ENCODE assay signal across 9 mouse cellular contexts in the genomic region with DNA sequence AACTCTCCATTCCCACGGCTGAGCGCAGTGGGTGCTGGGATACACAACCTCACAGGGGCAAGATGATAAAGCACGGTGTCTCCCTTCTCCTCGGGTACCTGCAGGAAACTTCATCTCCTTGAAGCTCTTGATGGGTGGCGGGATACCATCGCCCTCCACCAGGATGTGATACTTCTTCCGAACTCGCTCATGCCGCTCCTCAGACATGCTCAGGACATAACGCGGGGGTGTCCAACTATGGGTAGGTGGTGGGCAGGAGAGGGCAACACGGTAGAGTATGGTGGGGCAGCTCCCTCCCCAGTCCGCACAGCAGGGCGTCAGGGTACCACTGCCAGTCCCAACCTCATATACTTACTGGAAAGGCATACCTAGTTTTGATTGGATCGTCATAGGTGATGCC. TPM values are rescaled to one million over a fixed set of nuclear protein-coding genes. Genes with fewer than 3 reads are reported as not detected.
DNase-seq lines count a peak whose midpoint lies in the region; ATAC-seq and TF ChIP-seq lines count a peak whose summit lies in the region.
"Had no signal": no experiment of that assay in that cellular context is flagged by ENCODE, and none has a peak within 500 bp of the region (broad histone marks: within the 10 kb centered on the region; RNA-seq: fewer than 3 reads in every experiment).

No protein-coding gene starts in this region.

- ATAC-seq in megakaryocyte, adult 5-6 weeks (ENCODE audit: poor library complexity, severe bottlenecking): no peak
- ATAC-seq in liver, embryonic 12.5 days: no peak
- ATAC-seq in stomach, postnatal 0 days (ENCODE audit: low FRiP score, low TSS enrichment): no peak
- ATAC-seq in granulocyte monocyte progenitor cell, adult 5-6 weeks (replicated peaks; ENCODE audit: poor library complexity, severe bottlenecking): no peak

- peak overlapping the region; percentile 98 for H3K4me3 ChIP-seq in megakaryocyte, embryonic 14.5 days (replicated peaks)
- H3K4me3 ChIP-seq in liver, embryonic 12.5 days: peak overlapping the region; percentile 86; the same call in 1 of the 2 replicates
- peak overlapping the region; percentile 83; the same call in 1 of the 2 replicates for H3K4me3 ChIP-seq in stomach, postnatal 0 days (ENCODE audit: low read depth, low read length)

- peaks cover 52% of the 10 kb centered on the region for H3K4me1 ChIP-seq in megakaryocyte, embryonic 14.5 days
- peaks cover 26% of the 10 kb centered on the region for H3K4me1 ChIP-seq in liver, embryonic 12.5 days
- H3K4me1 ChIP-seq in stomach, postnatal 0 days (replicated peaks; ENCODE audit: control insufficient read depth, insufficient read depth): peaks cover 4% of the 10 kb centered on the region; the same call in 1 of the 2 replicates

- H3K9me3 ChIP-seq in megakaryocyte, embryonic 14.5 days: no peaks in the 10 kb centered on the region
- no peaks in the 10 kb centered on the region for H3K9me3 ChIP-seq in liver, embryonic 12.5 days (replicated peaks)
- H3K9me3 ChIP-seq in stomach, postnatal 0 days (ENCODE audit: control insufficient read depth, low read length): no peaks in the 10 kb centered on the region

- 81% methylated on average over 15 of the region's 15 CpGs for WGBS in liver, embryonic 12.5 days (ENCODE audit: insufficient replicate concordance)
- WGBS in stomach, postnatal 0 days: 91% methylated on average over 15 of the region's 15 CpGs

- no peak overlapping the region for H3K27ac ChIP-seq in liver, embryonic 12.5 days
- H3K27ac ChIP-seq in stomach, postnatal 0 days (replicated peaks): no peak overlapping the region

- no peak for TF ChIP-seq EP300 in stomach, postnatal 0 days (optimal IDR thresholded peaks at IDR 0.05)

- H3K4me2 ChIP-seq in liver, embryonic 12.5 days: peak overlapping the region; percentile 95
- H3K4me2 ChIP-seq in stomach, postnatal 0 days (replicated peaks; ENCODE audit: low read depth): peak overlapping the region; percentile 95

- H3K27me3 ChIP-seq in megakaryocyte, embryonic 14.5 days (replicated peaks): no peaks in the 10 kb centered on the region
- H3K27me3 ChIP-seq in liver, embryonic 12.5 days (replicated peaks): no peaks in the 10 kb centered on the region
- no peaks in the 10 kb centered on the region for H3K27me3 ChIP-seq in stomach, postnatal 0 days (ENCODE audit: control insufficient read depth, insufficient read depth, low read length)

- no peak overlapping the region for H3K9ac ChIP-seq in liver, embryonic 12.5 days
- no peak overlapping the region for H3K9ac ChIP-seq in stomach, postnatal 0 days (ENCODE audit: low read length)

- peaks cover 83% of the 10 kb centered on the region for H3K36me3 ChIP-seq in megakaryocyte, embryonic 14.5 days (replicated peaks; ENCODE audit: low read length)
- H3K36me3 ChIP-seq in liver, embryonic 12.5 days: peaks cover 66% of the 10 kb centered on the region
- peaks cover 32% of the 10 kb centered on the region for H3K36me3 ChIP-seq in stomach, postnatal 0 days (ENCODE audit: control insufficient read depth, insufficient read depth, low read length)

- no peak for TF ChIP-seq CTCF in stomach, postnatal 0 days (IDR thresholded peaks at IDR 0.05; ENCODE audit: low read depth)

- DNase-seq in cerebellum, adult 9-10 months: peak; percentile 61
- no peak for DNase-seq in cerebellum, postnatal 4 days (ENCODE audit: low spot score in 2 of 2)
- no peak for DNase-seq in stomach, postnatal 0 days (ENCODE audit: low spot score)
- DNase-seq in spleen, postnatal 4 days (ENCODE audit: low spot score in 2 of 2): no peak
- DNase-seq: kidney, postnatal 10 days had no signal

RNA-seq across cellular contexts. Expression of gene Ddx41, which starts 1.3 kb away (rescaled TPM):
- 49.7 and 52.6 TPM in 2 replicates for polyA plus RNA-seq in megakaryocyte, embryonic 14.5 days (2012; ENCODE audit: insufficient read depth, low replicate concordance)
- 16.2 and 20.9 TPM in 2 replicates for total RNA-seq in megakaryocyte, adult 5-6 weeks (2015)
- total RNA-seq in megakaryocyte, adult 5-6 weeks (2017): 41.4 and 56.6 TPM in 2 replicates
- polyA plus RNA-seq in liver, embryonic 12.5 days (2016; fragmentation: Nextera tagmentation; extraction: Ambion mirVana): 40.2 and 42.0 TPM in 2 replicates
- 24.2 and 25.6 TPM in 2 replicates for polyA plus RNA-seq in stomach, postnatal 0 days (2015; fragmentation: Nextera tagmentation; extraction: Ambion mirVana)
- total RNA-seq in granulocyte monocyte progenitor cell, adult 5-6 weeks (2014; fragmentation: Nextera tagmentation): 54.4 and 69.5 TPM in 2 replicates
- total RNA-seq in granulocyte monocyte progenitor cell, adult 5-6 weeks (2017): 73.7 and 81.8 TPM in 2 replicates

RNA-seq across cellular contexts. Expression of gene Dok3, which starts 6.1 kb away (rescaled TPM):
- polyA plus RNA-seq in megakaryocyte, embryonic 14.5 days (2012; ENCODE audit: insufficient read depth, low replicate concordance): 35.5 and 98.6 TPM in 2 replicates
- 73.6 and 80.6 TPM in 2 replicates for total RNA-seq in megakaryocyte, adult 5-6 weeks (2015)
- total RNA-seq in megakaryocyte, adult 5-6 weeks (2017): 81.2 and 88.6 TPM in 2 replicates
- polyA plus RNA-seq in liver, embryonic 12.5 days (2016; fragmentation: Nextera tagmentation; extraction: Ambion mirVana): 3.4 and 4.4 TPM in 2 replicates
- 1.0 and 1.3 TPM in 2 replicates for polyA plus RNA-seq in stomach, postnatal 0 days (2015; fragmentation: Nextera tagmentation; extraction: Ambion mirVana)
- 26.2 and 59.4 TPM in 2 replicates for total RNA-seq in granulocyte monocyte progenitor cell, adult 5-6 weeks (2014; fragmentation: Nextera tagmentation)
- total RNA-seq in granulocyte monocyte progenitor cell, adult 5-6 weeks (2017): 32.7 and 40.6 TPM in 2 replicates

RNA-seq across cellular contexts. Expression of gene Pdlim7, which starts 21.7 kb away (rescaled TPM):
- 681 and 731 TPM in 2 replicates for polyA plus RNA-seq in megakaryocyte, embryonic 14.5 days (2012; ENCODE audit: insufficient read depth, low replicate concordance)
- total RNA-seq in megakaryocyte, adult 5-6 weeks (2015): 23.8 and 25.9 TPM in 2 replicates
- 9.4 and 12.4 TPM in 2 replicates for total RNA-seq in megakaryocyte, adult 5-6 weeks (2017)
- polyA plus RNA-seq in liver, embryonic 12.5 days (2016; fragmentation: Nextera tagmentation; extraction: Ambion mirVana): 44.3 and 45.2 TPM in 2 replicates
- 174 and 193 TPM in 2 replicates for polyA plus RNA-seq in stomach, postnatal 0 days (2015; fragmentation: Nextera tagmentation; extraction: Ambion mirVana)
- 10.2 and 23.3 TPM in 2 replicates for total RNA-seq in granulocyte monocyte progenitor cell, adult 5-6 weeks (2014; fragmentation: Nextera tagmentation)
- 4.1 and 5.7 TPM in 2 replicates for total RNA-seq in granulocyte monocyte progenitor cell, adult 5-6 weeks (2017)

RNA-seq across cellular contexts. Expression of gene Fam193b, which starts 35.7 kb away (rescaled TPM):
- 64.4 and 77.7 TPM in 2 replicates for polyA plus RNA-seq in megakaryocyte, embryonic 14.5 days (2012; ENCODE audit: insufficient read depth, low replicate concordance)
- 29.7 and 35.4 TPM in 2 replicates for total RNA-seq in megakaryocyte, adult 5-6 weeks (2015)
- total RNA-seq in megakaryocyte, adult 5-6 weeks (2017): 19.1 and 26.4 TPM in 2 replicates
- polyA plus RNA-seq in liver, embryonic 12.5 days (2016; fragmentation: Nextera tagmentation; extraction: Ambion mirVana): 15.9 and 17.5 TPM in 2 replicates
- polyA plus RNA-seq in stomach, postnatal 0 days (2015; fragmentation: Nextera tagmentation; extraction: Ambion mirVana): 10.2 and 11.1 TPM in 2 replicates
- 36.0 and 59.5 TPM in 2 replicates for total RNA-seq in granulocyte monocyte progenitor cell, adult 5-6 weeks (2014; fragmentation: Nextera tagmentation)
- total RNA-seq in granulocyte monocyte progenitor cell, adult 5-6 weeks (2017): 28.4 and 31.9 TPM in 2 replicates

RNA-seq across cellular contexts. Expression of gene Tmed9, which starts 38.3 kb away (rescaled TPM):
- polyA plus RNA-seq in megakaryocyte, embryonic 14.5 days (2012; ENCODE audit: insufficient read depth, low replicate concordance): 209 and 240 TPM in 2 replicates
- 44.1 and 54.7 TPM in 2 replicates for total RNA-seq in megakaryocyte, adult 5-6 weeks (2015)
- total RNA-seq in megakaryocyte, adult 5-6 weeks (2017): 87.7 and 100 TPM in 2 replicates
- polyA plus RNA-seq in liver, embryonic 12.5 days (2016; fragmentation: Nextera tagmentation; extraction: Ambion mirVana): 73.8 and 75.8 TPM in 2 replicates
- polyA plus RNA-seq in stomach, postnatal 0 days (2015; fragmentation: Nextera tagmentation; extraction: Ambion mirVana): 123 and 136 TPM in 2 replicates
- total RNA-seq in granulocyte monocyte progenitor cell, adult 5-6 weeks (2014; fragmentation: Nextera tagmentation): 117 and 127 TPM in 2 replicates
- 229 and 241 TPM in 2 replicates for total RNA-seq in granulocyte monocyte progenitor cell, adult 5-6 weeks (2017)
